Mouse (Mus musculus): ENCODE measurements around the gene Uck2.

The Uck2 gene

GRCm38 (mm10) chr1:167208816-167209215 lies 76.3 kb downstream of the Uck2 start:
- Histone ChIP-seq H3K4me3 (replicated peaks; ENCODE audit: low read length) (no peak overlapping the region), H3K9me3 (ENCODE audit: low read length) (peaks cover 24% of the 10 kb centered on the region), H3K27me3 (ENCODE audit: insufficient read depth, low read length) (no peaks in the 10 kb centered on the region; the same call in 1 of the 2 replicates), H3K4me1 (replicated peaks; ENCODE audit: low read depth, low read length) (no peaks in the 10 kb centered on the region), H3K36me3 (ENCODE audit: insufficient read depth, low read length) (no peaks in the 10 kb centered on the region)
- TF ChIP-seq CTCF (conservative IDR thresholded peaks at IDR 0.05; ENCODE audit: low read length), result no peak
- no peak for TF ChIP-seq NANOG (IDR thresholded peaks at IDR 0.05; ENCODE audit: borderline replicate concordance, low read length)
- TF ChIP-seq POU5F1 (IDR thresholded peaks at IDR 0.05; ENCODE audit: borderline replicate concordance, low read length), result no peak

GRCm38 (mm10) chr1:167205177-167205750 lies 79.9 kb downstream of the Uck2 start:
- Histone ChIP-seq H3K4me3 (replicated peaks; ENCODE audit: low read length) (no peak overlapping the region), H3K9me3 (ENCODE audit: low read length) (peaks cover 24% of the 10 kb centered on the region), H3K4me1 (replicated peaks; ENCODE audit: low read depth, low read length) (no peaks in the 10 kb centered on the region), H3K36me3 (ENCODE audit: insufficient read depth, low read length) (no peaks in the 10 kb centered on the region), H3K27me3 (ENCODE audit: insufficient read depth, low read length) (no peaks in the 10 kb centered on the region)
- TF ChIP-seq POU5F1 (IDR thresholded peaks at IDR 0.05; ENCODE audit: borderline replicate concordance, low read length) (no peak), NANOG (IDR thresholded peaks at IDR 0.05; ENCODE audit: borderline replicate concordance, low read length) (no peak), CTCF (conservative IDR thresholded peaks at IDR 0.05; ENCODE audit: low read length) (no peak)

GRCm38 (mm10) chr1:167204421-167204820 lies 80.7 kb downstream of the Uck2 start:
- TF ChIP-seq NANOG (IDR thresholded peaks at IDR 0.05; ENCODE audit: borderline replicate concordance, low read length), result no peak
- TF ChIP-seq POU5F1 (IDR thresholded peaks at IDR 0.05; ENCODE audit: borderline replicate concordance, low read length), result no peak
- TF ChIP-seq CTCF (conservative IDR thresholded peaks at IDR 0.05; ENCODE audit: low read length), result no peak
- Histone ChIP-seq H3K4me1 (replicated peaks; ENCODE audit: low read depth, low read length) (no peaks in the 10 kb centered on the region), H3K36me3 (ENCODE audit: insufficient read depth, low read length) (no peaks in the 10 kb centered on the region), H3K9me3 (ENCODE audit: low read length) (peaks cover 24% of the 10 kb centered on the region), H3K27me3 (ENCODE audit: insufficient read depth, low read length) (no peaks in the 10 kb centered on the region), H3K4me3 (replicated peaks; ENCODE audit: low read length) (no peak overlapping the region)

GRCm38 (mm10) chr1:167194766-167195165 lies 90.4 kb downstream of the Uck2 start:
- no peaks in the 10 kb centered on the region for H3K36me3 ChIP-seq (ENCODE audit: insufficient read depth, low read length)
- H3K27me3 ChIP-seq (ENCODE audit: insufficient read depth, low read length), result 0 out of 2 replicates have a peak, but pooled peaks cover 2% of the 10 kb centered on the region
- H3K4me1 ChIP-seq (replicated peaks; ENCODE audit: low read depth, low read length), result no peaks in the 10 kb centered on the region
- H3K9me3 ChIP-seq (ENCODE audit: low read length), result peaks cover 14% of the 10 kb centered on the region
- H3K4me3 ChIP-seq (replicated peaks; ENCODE audit: low read length), result no peak overlapping the region
- TF ChIP-seq CTCF (conservative IDR thresholded peaks at IDR 0.05; ENCODE audit: low read length) (no peak), NANOG (IDR thresholded peaks at IDR 0.05; ENCODE audit: borderline replicate concordance, low read length) (no peak), POU5F1 (IDR thresholded peaks at IDR 0.05; ENCODE audit: borderline replicate concordance, low read length) (no peak)

- Histone ChIP-seq H3K27me3 (ENCODE audit: insufficient read depth, low read length) (no peaks in the 10 kb centered on the region), H3K4me1 (replicated peaks; ENCODE audit: low read depth, low read length) (no peaks in the 10 kb centered on the region), H3K36me3 (ENCODE audit: insufficient read depth, low read length) (no peaks in the 10 kb centered on the region), H3K9me3 (ENCODE audit: low read length) (peaks cover 3% of the 10 kb centered on the region; the same call in 1 of the 2 replicates), H3K4me3 (replicated peaks; ENCODE audit: low read length) (no peak overlapping the region)
- TF ChIP-seq CTCF (conservative IDR thresholded peaks at IDR 0.05; ENCODE audit: low read length) (no peak), POU5F1 (IDR thresholded peaks at IDR 0.05; ENCODE audit: borderline replicate concordance, low read length) (no peak), NANOG (IDR thresholded peaks at IDR 0.05; ENCODE audit: borderline replicate concordance, low read length) (no peak)
Observed at GRCm38 (mm10) chr1:167187791-167188190, 97.3 kb downstream of the Uck2 start.

- Histone ChIP-seq H3K9me3 (ENCODE audit: low read length) (peaks cover 10% of the 10 kb centered on the region; the same call in 1 of the 2 replicates), H3K27me3 (ENCODE audit: insufficient read depth, low read length) (no peaks in the 10 kb centered on the region), H3K4me3 (replicated peaks; ENCODE audit: low read length) (no peak overlapping the region), H3K36me3 (ENCODE audit: insufficient read depth, low read length) (no peaks in the 10 kb centered on the region), H3K4me1 (replicated peaks; ENCODE audit: low read depth, low read length) (no peaks in the 10 kb centered on the region; the same call in 1 of the 2 replicates)
- TF ChIP-seq CTCF (conservative IDR thresholded peaks at IDR 0.05; ENCODE audit: low read length), result no peak
- no peak for TF ChIP-seq NANOG (IDR thresholded peaks at IDR 0.05; ENCODE audit: borderline replicate concordance, low read length)
- TF ChIP-seq POU5F1 (IDR thresholded peaks at IDR 0.05; ENCODE audit: borderline replicate concordance, low read length), result no peak
Observed at GRCm38 (mm10) chr1:167181919-167182616, 103.1 kb downstream of the Uck2 start.

Measured in E14TG2a.4 (cell line).